Mouse (Mus musculus) right cerebral cortex, postnatal 25 days (tissue): ENCODE measurements around the gene Lsm7.

ENCODE experiments used
- DNase-seq: peaks from one replicate; pipeline ENCODE4 v3.0.0; 2022

Lsm7 gene

GRCm38 (mm10) chr10:80854913-80855748, at the start of gene Lsm7, which contains the start of gene Sppl2b:
Gene Lsm7, minus strand, starts transcription at chr10:80855209.
Gene Sppl2b, plus strand, starts transcription at chr10:80855275.
- peak; percentile 98 for DNase-seq

- DNase-seq: no peak
Measured at GRCm38 (mm10) chr10:80904709-80905108, 49.7 kb upstream of the Lsm7 start.

- DNase-seq: no peak
Measured at GRCm38 (mm10) chr10:80904004-80904693, 49.1 kb upstream of the Lsm7 start.

GRCm38 (mm10) chr10:80903282-80903681, 48.3 kb upstream of the Lsm7 start:
- DNase-seq: no peak

GRCm38 (mm10) chr10:80902273-80902940, 47.4 kb upstream of the Lsm7 start:
- no peak for DNase-seq

- no peak for DNase-seq
Measured at GRCm38 (mm10) chr10:80901409-80902272, 46.6 kb upstream of the Lsm7 start.

GRCm38 (mm10) chr10:80900318-80901247, 45.6 kb upstream of the Lsm7 start, which contains the start of gene Timm13:
Gene Timm13, minus strand, starts transcription at chr10:80900969.
- DNase-seq: peak; percentile 99

GRCm38 (mm10) chr10:80899591-80900317, 44.7 kb upstream of the Lsm7 start:
- DNase-seq: no peak

- no peak for DNase-seq
Measured at GRCm38 (mm10) chr10:80899074-80899473, 44.1 kb upstream of the Lsm7 start.

GRCm38 (mm10) chr10:80897861-80898510, 43.0 kb upstream of the Lsm7 start:
- peak; percentile 77 for DNase-seq

- DNase-seq: no peak
Measured at GRCm38 (mm10) chr10:80896581-80897485, 41.8 kb upstream of the Lsm7 start.

GRCm38 (mm10) chr10:80895697-80896096, 40.7 kb upstream of the Lsm7 start:
- no peak for DNase-seq

GRCm38 (mm10) chr10:80895100-80895499, 40.1 kb upstream of the Lsm7 start:
- no peak for DNase-seq

- no peak for DNase-seq
Measured at GRCm38 (mm10) chr10:80887181-80887580, 32.2 kb upstream of the Lsm7 start.

GRCm38 (mm10) chr10:80881301-80881700, 26.3 kb upstream of the Lsm7 start:
- no peak for DNase-seq

GRCm38 (mm10) chr10:80880901-80881300, 25.9 kb upstream of the Lsm7 start:
- DNase-seq: no peak

GRCm38 (mm10) chr10:80880131-80880641, 25.2 kb upstream of the Lsm7 start:
- DNase-seq: no peak

GRCm38 (mm10) chr10:80876594-80876993, 21.6 kb upstream of the Lsm7 start:
- DNase-seq: no peak

- peak; percentile 45 for DNase-seq
Measured at GRCm38 (mm10) chr10:80876028-80876427, 21.0 kb upstream of the Lsm7 start.
